Mouse (Mus musculus): ENCODE measurements around the gene Siah2. TPM values are rescaled to one million over a fixed set of nuclear protein-coding genes. Genes with fewer than 3 reads are reported as not detected.

Siah2 gene
- polyA plus RNA-seq, 1 experiment from 2014 or later, result 4.1 TPM

- Histone ChIP-seq H3K4me3 (ENCODE audit: low read depth, low read length) (no peak overlapping the region), H3K27me3 (ENCODE audit: control insufficient read depth, insufficient read depth, low read length) (no peaks in the 10 kb centered on the region), H3K9me3 (replicated peaks; ENCODE audit: control insufficient read depth, low read length) (no peaks in the 10 kb centered on the region), H3K36me3 (replicated peaks; ENCODE audit: control insufficient read depth, insufficient read depth, low read depth, low read length) (no peaks in the 10 kb centered on the region), H3K9ac (replicated peaks; ENCODE audit: low read length) (no peak overlapping the region), H3K4me1 (ENCODE audit: control insufficient read depth, insufficient read depth, low read length) (no peaks in the 10 kb centered on the region), H3K4me2 (ENCODE audit: low read depth, low read length) (no peak overlapping the region), H3K27ac (replicated peaks; ENCODE audit: low read depth, low read length) (no peak overlapping the region)
- 85% methylated on average over 3 of the region's 3 CpGs for WGBS
- ATAC-seq (replicated peaks; ENCODE audit: insufficient number of reproducible peaks, low FRiP score, low TSS enrichment, low read depth) (no peak), DNase-seq (ENCODE audit: low spot score) (no peak)
These were observed 34.2 kb upstream of the Siah2 start for GRCm38 (mm10) chr3:58726374-58726773.

- Histone ChIP-seq H3K27ac (replicated peaks; ENCODE audit: low read depth, low read length) (no peak overlapping the region), H3K4me2 (ENCODE audit: low read depth, low read length) (no peak overlapping the region), H3K36me3 (replicated peaks; ENCODE audit: control insufficient read depth, insufficient read depth, low read depth, low read length) (no peaks in the 10 kb centered on the region), H3K4me3 (ENCODE audit: low read depth, low read length) (no peak overlapping the region), H3K9me3 (replicated peaks; ENCODE audit: control insufficient read depth, low read length) (no peaks in the 10 kb centered on the region), H3K4me1 (ENCODE audit: control insufficient read depth, insufficient read depth, low read length) (no peaks in the 10 kb centered on the region), H3K27me3 (ENCODE audit: control insufficient read depth, insufficient read depth, low read length) (no peaks in the 10 kb centered on the region), H3K9ac (replicated peaks; ENCODE audit: low read length) (no peak overlapping the region)
- ATAC-seq (replicated peaks; ENCODE audit: insufficient number of reproducible peaks, low FRiP score, low TSS enrichment, low read depth), result no peak
- DNase-seq (ENCODE audit: low spot score), result no peak
These were observed 32.6 kb upstream of the Siah2 start for GRCm38 (mm10) chr3:58724815-58725214.

GRCm38 (mm10) chr3:58723656-58724055, 31.5 kb upstream of the Siah2 start:
- Histone ChIP-seq H3K9me3 (replicated peaks; ENCODE audit: control insufficient read depth, low read length) (no peaks in the 10 kb centered on the region), H3K4me2 (ENCODE audit: low read depth, low read length) (no peak overlapping the region), H3K36me3 (replicated peaks; ENCODE audit: control insufficient read depth, insufficient read depth, low read depth, low read length) (no peaks in the 10 kb centered on the region), H3K4me3 (ENCODE audit: low read depth, low read length) (no peak overlapping the region), H3K27ac (replicated peaks; ENCODE audit: low read depth, low read length) (no peak overlapping the region), H3K27me3 (ENCODE audit: control insufficient read depth, insufficient read depth, low read length) (no peaks in the 10 kb centered on the region), H3K4me1 (ENCODE audit: control insufficient read depth, insufficient read depth, low read length) (no peaks in the 10 kb centered on the region), H3K9ac (replicated peaks; ENCODE audit: low read length) (no peak overlapping the region)
- WGBS, result 95% methylated on average over 2 of the region's 2 CpGs
- ATAC-seq (replicated peaks; ENCODE audit: insufficient number of reproducible peaks, low FRiP score, low TSS enrichment, low read depth) (no peak), DNase-seq (ENCODE audit: low spot score) (no peak)

- DNase-seq (ENCODE audit: low spot score) (no peak), ATAC-seq (replicated peaks; ENCODE audit: insufficient number of reproducible peaks, low FRiP score, low TSS enrichment, low read depth) (no peak)
- Histone ChIP-seq H3K27ac (replicated peaks; ENCODE audit: low read depth, low read length) (no peak overlapping the region), H3K9me3 (replicated peaks; ENCODE audit: control insufficient read depth, low read length) (no peaks in the 10 kb centered on the region), H3K27me3 (ENCODE audit: control insufficient read depth, insufficient read depth, low read length) (no peaks in the 10 kb centered on the region), H3K4me3 (ENCODE audit: low read depth, low read length) (no peak overlapping the region), H3K4me1 (ENCODE audit: control insufficient read depth, insufficient read depth, low read length) (no peaks in the 10 kb centered on the region), H3K9ac (replicated peaks; ENCODE audit: low read length) (no peak overlapping the region), H3K4me2 (ENCODE audit: low read depth, low read length) (no peak overlapping the region), H3K36me3 (replicated peaks; ENCODE audit: control insufficient read depth, insufficient read depth, low read depth, low read length) (no peaks in the 10 kb centered on the region)
- WGBS, result 64% methylated on average over 9 of the region's 9 CpGs
These were observed 27.4 kb upstream of the Siah2 start for GRCm38 (mm10) chr3:58719461-58720230.

- Histone ChIP-seq H3K4me1 (ENCODE audit: control insufficient read depth, insufficient read depth, low read length) (no peaks in the 10 kb centered on the region), H3K27me3 (ENCODE audit: control insufficient read depth, insufficient read depth, low read length) (no peaks in the 10 kb centered on the region), H3K27ac (replicated peaks; ENCODE audit: low read depth, low read length) (no peak overlapping the region), H3K9me3 (replicated peaks; ENCODE audit: control insufficient read depth, low read length) (no peaks in the 10 kb centered on the region), H3K9ac (replicated peaks; ENCODE audit: low read length) (no peak overlapping the region), H3K4me2 (ENCODE audit: low read depth, low read length) (no peak overlapping the region), H3K4me3 (ENCODE audit: low read depth, low read length) (no peak overlapping the region), H3K36me3 (replicated peaks; ENCODE audit: control insufficient read depth, insufficient read depth, low read depth, low read length) (no peaks in the 10 kb centered on the region)
- ATAC-seq (replicated peaks; ENCODE audit: insufficient number of reproducible peaks, low FRiP score, low TSS enrichment, low read depth), result no peak
- no peak for DNase-seq (ENCODE audit: low spot score)
- 87% methylated on average over 2 of the region's 2 CpGs for WGBS
These were observed 24.5 kb upstream of the Siah2 start for GRCm38 (mm10) chr3:58716705-58717104.

- no peak for DNase-seq (ENCODE audit: low spot score)
- no peaks in the 10 kb centered on the region for H3K36me3 ChIP-seq (replicated peaks; ENCODE audit: control insufficient read depth, insufficient read depth, low read depth, low read length)
- WGBS, result 74% methylated on average over 2 of the region's 2 CpGs
- no peak overlapping the region for H3K4me2 ChIP-seq (ENCODE audit: low read depth, low read length)
- H3K4me3 ChIP-seq (ENCODE audit: low read depth, low read length), result no peak overlapping the region
- no peak for ATAC-seq (replicated peaks; ENCODE audit: insufficient number of reproducible peaks, low FRiP score, low TSS enrichment, low read depth)
- no peaks in the 10 kb centered on the region for H3K27me3 ChIP-seq (ENCODE audit: control insufficient read depth, insufficient read depth, low read length)
- H3K9me3 ChIP-seq (replicated peaks; ENCODE audit: control insufficient read depth, low read length), result no peaks in the 10 kb centered on the region
- H3K27ac ChIP-seq (replicated peaks; ENCODE audit: low read depth, low read length), result no peak overlapping the region
- H3K9ac ChIP-seq (replicated peaks; ENCODE audit: low read length), result no peak overlapping the region
- no peaks in the 10 kb centered on the region for H3K4me1 ChIP-seq (ENCODE audit: control insufficient read depth, insufficient read depth, low read length)
These were observed 22.6 kb upstream of the Siah2 start for GRCm38 (mm10) chr3:58714767-58715166.

- DNase-seq (ENCODE audit: low spot score), result no peak
- 76% methylated on average over 2 of the region's 2 CpGs for WGBS
- no peaks in the 10 kb centered on the region for H3K9me3 ChIP-seq (replicated peaks; ENCODE audit: control insufficient read depth, low read length)
- H3K9ac ChIP-seq (replicated peaks; ENCODE audit: low read length), result no peak overlapping the region
- ATAC-seq (replicated peaks; ENCODE audit: insufficient number of reproducible peaks, low FRiP score, low TSS enrichment, low read depth), result no peak
- H3K4me3 ChIP-seq (ENCODE audit: low read depth, low read length), result no peak overlapping the region
- H3K27ac ChIP-seq (replicated peaks; ENCODE audit: low read depth, low read length), result no peak overlapping the region
- H3K27me3 ChIP-seq (ENCODE audit: control insufficient read depth, insufficient read depth, low read length), result no peaks in the 10 kb centered on the region
- H3K36me3 ChIP-seq (replicated peaks; ENCODE audit: control insufficient read depth, insufficient read depth, low read depth, low read length), result no peaks in the 10 kb centered on the region
- H3K4me2 ChIP-seq (ENCODE audit: low read depth, low read length), result no peak overlapping the region
- no peaks in the 10 kb centered on the region for H3K4me1 ChIP-seq (ENCODE audit: control insufficient read depth, insufficient read depth, low read length)
These were observed 21.8 kb upstream of the Siah2 start for GRCm38 (mm10) chr3:58714034-58714433.

- Histone ChIP-seq H3K4me1 (ENCODE audit: control insufficient read depth, insufficient read depth, low read length) (no peaks in the 10 kb centered on the region), H3K4me2 (ENCODE audit: low read depth, low read length) (no peak overlapping the region), H3K27ac (replicated peaks; ENCODE audit: low read depth, low read length) (no peak overlapping the region), H3K4me3 (ENCODE audit: low read depth, low read length) (no peak overlapping the region), H3K9ac (replicated peaks; ENCODE audit: low read length) (no peak overlapping the region), H3K27me3 (ENCODE audit: control insufficient read depth, insufficient read depth, low read length) (no peaks in the 10 kb centered on the region), H3K36me3 (replicated peaks; ENCODE audit: control insufficient read depth, insufficient read depth, low read depth, low read length) (no peaks in the 10 kb centered on the region), H3K9me3 (replicated peaks; ENCODE audit: control insufficient read depth, low read length) (no peaks in the 10 kb centered on the region)
- 84% methylated on average over 4 of the region's 4 CpGs for WGBS
- ATAC-seq (replicated peaks; ENCODE audit: insufficient number of reproducible peaks, low FRiP score, low TSS enrichment, low read depth) (no peak), DNase-seq (ENCODE audit: low spot score) (no peak)
These were observed 21.0 kb upstream of the Siah2 start for GRCm38 (mm10) chr3:58713191-58713590.

Data from embryonic facial prominence, embryonic 11.5 days (tissue).